In genomic region chr7:97579976-97580842, GRCm38 (mm10) we compare ENCODE assay signal across 7 mouse cellular contexts. TPM values are rescaled to one million over a fixed set of nuclear protein-coding genes. Genes with fewer than 3 reads are reported as not detected.
DNase-seq lines count a peak whose midpoint lies in the region; ATAC-seq lines count a peak whose summit lies in the region.

No protein-coding gene starts in this region.

- ATAC-seq in common myeloid progenitor, adult 5-6 weeks (replicated peaks; ENCODE audit: low read depth, poor library complexity, severe bottlenecking) = peak; percentile 6
- ATAC-seq in megakaryocyte-erythroid progenitor cell, adult 5-6 weeks (replicated peaks; ENCODE audit: low FRiP score, low TSS enrichment, poor library complexity, severe bottlenecking) = peak; percentile 12

- DNase-seq in adrenal gland, adult (ENCODE audit: inconsistent age in 2 of 2, low spot score in 1 of 2) = peak; percentile 70 to 88
- peak; percentile 54 for DNase-seq in gastrocnemius, postnatal 10 days
- peak; percentile 73 for DNase-seq in induced T-regulatory cell, adult 2 months (ENCODE audit: low read depth)
- peak; percentile 51 for DNase-seq in left cerebral cortex, postnatal 25 days (ENCODE audit: low spot score in 2 of 2)
- DNase-seq in right cerebral cortex, postnatal 36 days (ENCODE audit: low spot score in 2 of 2) = peak; percentile 32 to 33

- intact Hi-C loops in left cerebral cortex, postnatal 25 days (cut with DNase I) = loop anchor here (1.0 to 5.0 kb wide), 5 partner anchors 57 to 155 kb away; partner anchors contain the start of gene Clns1a

RNA-seq across cellular contexts. Expression of gene Rsf1, which starts 0.5 kb away (rescaled TPM):
- total RNA-seq in common myeloid progenitor, adult 5-6 weeks (2017) = 48.5 and 54.9 TPM in 2 replicates
- total RNA-seq in gastrocnemius, postnatal 10 days (2021) = 10 to 100 TPM; 15.5 to 20.5 TPM
- total RNA-seq in left cerebral cortex, postnatal 25 days (2021) = 10 to 100 TPM; 42.9 to 47.9 TPM
- total RNA-seq in megakaryocyte-erythroid progenitor cell, adult 5-6 weeks (2014; fragmentation: Nextera tagmentation) = 21.4 and 24.5 TPM in 2 replicates
- 25.9 and 50.3 TPM in 2 replicates for total RNA-seq in megakaryocyte-erythroid progenitor cell, adult 5-6 weeks (2017)

RNA-seq across cellular contexts. Expression of gene Aamdc, which starts 0.9 kb away (rescaled TPM):
- 37.2 and 50.3 TPM in 2 replicates for total RNA-seq in common myeloid progenitor, adult 5-6 weeks (2017)
- 100 to 1,000 TPM; 131 to 137 TPM for total RNA-seq in gastrocnemius, postnatal 10 days (2021)
- 10 to 100 TPM; 30.7 to 31.6 TPM for total RNA-seq in left cerebral cortex, postnatal 25 days (2021)
- 10.9 and 15.9 TPM in 2 replicates for total RNA-seq in megakaryocyte-erythroid progenitor cell, adult 5-6 weeks (2014; fragmentation: Nextera tagmentation)
- total RNA-seq in megakaryocyte-erythroid progenitor cell, adult 5-6 weeks (2017) = 36.3 and 43.2 TPM in 2 replicates

Comparison
In these comparisons a context has a peak if more than half of its experiments do, and no peak if none do; other contexts are left out.
1. Peak in every context shown above with its lines: DNase-seq and ATAC-seq.